Mouse (Mus musculus): Measurements from ENCODE around the gene Olfr635.
"Not testable (repeated sequence)": the region's sequence is repeated elsewhere in the genome, so short reads cannot be mapped to it uniquely, and the experiment has no call there.

The Olfr635 gene

DNA sequence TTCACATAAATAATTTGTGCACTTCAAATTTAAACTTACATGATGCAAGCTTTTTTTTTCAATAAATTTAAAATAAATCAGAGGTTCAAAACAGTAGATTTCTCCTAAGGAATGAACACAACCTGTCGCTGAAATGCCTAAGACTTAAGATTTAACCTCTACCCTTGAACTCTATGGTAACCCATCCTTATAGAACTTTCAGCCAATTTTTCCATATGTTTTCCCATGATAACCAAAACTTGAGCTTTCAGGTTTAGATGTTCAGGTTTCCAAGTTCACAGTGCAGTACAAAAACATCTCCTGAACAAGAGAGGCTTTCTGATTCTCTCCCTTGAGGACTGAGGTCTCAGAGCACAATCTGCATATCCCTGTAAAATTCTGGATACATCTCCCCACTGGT, at the start of gene Olfr635:
Olfr635 (plus strand) TSS at position 301 of the 400 bp plus-strand sequence.
- no peak for DNase-seq

DNA sequence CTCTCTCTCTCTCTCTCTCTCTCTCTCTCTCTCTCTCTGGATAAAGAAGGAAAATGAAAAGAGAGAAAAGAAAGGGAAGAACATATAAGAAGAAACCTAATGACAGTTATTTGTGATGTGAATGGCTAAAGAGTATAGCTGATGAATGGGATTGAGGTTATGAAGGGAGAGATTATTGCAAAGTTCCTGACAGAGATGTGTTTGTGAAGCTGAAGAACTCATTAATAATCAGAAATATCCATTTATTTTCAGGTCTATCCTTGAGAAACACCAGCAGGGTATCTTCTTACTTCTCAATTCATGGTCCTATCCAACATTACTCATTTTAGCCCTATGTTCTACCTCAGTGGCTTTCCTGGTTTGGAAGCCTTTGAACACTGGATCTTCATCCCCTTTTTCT, 42.4 kb upstream of the Olfr635 start, which contains the start of gene Olfr631:
Olfr631 (plus strand) TSS at position 301 of the 400 bp plus-strand sequence.
- DNase-seq, result no peak

DNA sequence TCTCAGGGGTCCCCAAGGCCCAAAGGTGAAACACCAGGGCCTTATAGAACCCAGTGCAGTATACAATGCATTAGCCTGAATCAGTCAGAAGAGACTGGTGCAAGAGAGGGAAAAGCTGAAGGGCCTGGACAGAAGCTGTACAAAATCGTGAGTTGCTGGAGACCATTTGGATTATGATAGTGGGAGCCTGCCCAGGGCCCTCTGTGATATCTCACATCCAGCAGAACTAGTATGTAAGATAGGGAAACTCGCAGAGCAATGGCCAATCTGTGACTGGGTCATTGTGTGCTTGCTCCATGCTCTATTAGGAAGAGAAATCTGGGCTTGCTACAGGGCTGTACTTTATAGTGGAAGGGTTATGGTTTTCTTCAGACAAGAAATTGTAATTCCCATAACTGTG, 36.7 kb upstream of the Olfr635 start, which contains the start of gene Olfr632:
Olfr632 (plus strand) TSS at position 84 of the 400 bp plus-strand sequence.
- no peak for DNase-seq

DNA sequence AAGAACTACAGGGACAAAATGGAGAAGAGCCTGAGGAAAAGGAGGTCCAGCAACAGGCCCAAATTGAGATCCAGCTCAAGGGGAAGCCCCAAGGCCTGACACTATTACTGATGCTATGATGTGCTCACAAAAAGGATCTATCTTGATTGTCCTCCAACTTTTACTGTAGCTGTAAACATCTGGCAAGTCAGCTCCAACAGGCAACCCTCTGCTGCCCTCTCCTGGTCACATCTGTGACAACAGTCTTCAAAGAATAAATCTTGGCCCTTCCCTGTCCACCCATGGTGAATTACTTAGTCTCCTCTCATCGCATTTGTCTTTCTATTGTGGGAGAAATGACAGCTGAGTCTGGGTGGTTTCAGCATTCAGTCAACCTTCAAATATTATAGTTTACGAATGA, 28.2 kb upstream of the Olfr635 start:
- DNase-seq, result no peak

DNA sequence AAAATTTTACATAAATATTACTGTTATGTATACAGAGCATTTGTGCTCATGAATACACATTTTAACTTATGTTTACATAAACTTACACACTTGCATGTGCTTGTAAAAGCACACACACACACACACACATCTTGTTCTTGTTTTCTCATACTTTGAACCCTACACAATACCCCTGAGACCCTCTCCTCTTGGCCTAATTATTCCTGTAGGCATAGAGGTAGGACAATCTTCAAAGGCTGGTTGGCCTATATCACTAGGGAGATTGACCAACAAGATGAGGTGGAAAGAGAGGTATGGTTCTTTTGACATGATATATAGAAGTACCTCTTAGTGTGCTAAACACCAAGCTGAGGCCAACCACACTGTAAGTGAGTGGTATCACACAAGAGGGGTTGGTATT, 26.8 kb upstream of the Olfr635 start, which contains the start of gene Olfr633:
Olfr633 (plus strand) TSS at position 301 of the 400 bp plus-strand sequence.
- no peak for DNase-seq

DNA sequence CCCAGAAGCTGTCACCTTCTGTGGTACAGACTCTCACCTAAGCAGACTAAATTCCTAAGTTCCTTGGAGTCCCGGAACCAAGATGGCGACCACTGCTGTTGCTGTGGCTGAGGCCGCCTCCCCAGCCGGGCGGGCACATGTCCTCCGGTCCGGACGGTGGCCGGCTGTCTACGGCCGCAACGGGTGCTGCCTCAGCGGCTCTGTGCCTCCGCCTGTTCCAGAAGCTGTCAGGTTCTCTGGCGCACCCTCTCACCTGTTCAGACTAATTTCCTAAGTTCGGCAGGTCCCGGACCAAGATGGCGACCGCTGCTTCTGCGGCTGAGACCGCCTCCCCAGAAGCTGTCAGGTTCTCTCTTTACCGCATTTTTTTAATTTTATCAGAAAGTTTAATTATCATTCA, 4.1 kb upstream of the Olfr635 start:
- not testable (repeated sequence) for DNase-seq

DNA sequence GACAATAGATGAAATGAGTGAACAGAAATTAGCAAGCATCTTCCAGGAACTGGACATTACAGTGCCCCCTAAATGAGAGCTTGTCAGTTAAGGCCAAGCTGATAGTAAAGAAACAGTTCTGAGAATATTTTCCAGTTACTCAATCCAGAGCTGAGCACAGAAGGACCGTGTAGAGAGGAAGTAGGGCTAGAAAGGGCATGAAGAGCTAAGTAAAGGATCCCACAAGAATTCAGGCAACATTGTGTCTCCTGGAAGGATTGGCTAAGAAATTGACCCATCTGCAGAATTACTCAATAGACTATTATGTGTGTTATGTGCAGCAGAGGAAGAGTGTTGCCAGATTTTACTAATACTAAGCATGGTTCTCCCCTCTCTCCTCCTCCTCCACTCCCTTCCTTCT, 830 bp downstream of the Olfr635 start:
- no peak for DNase-seq

DNA sequence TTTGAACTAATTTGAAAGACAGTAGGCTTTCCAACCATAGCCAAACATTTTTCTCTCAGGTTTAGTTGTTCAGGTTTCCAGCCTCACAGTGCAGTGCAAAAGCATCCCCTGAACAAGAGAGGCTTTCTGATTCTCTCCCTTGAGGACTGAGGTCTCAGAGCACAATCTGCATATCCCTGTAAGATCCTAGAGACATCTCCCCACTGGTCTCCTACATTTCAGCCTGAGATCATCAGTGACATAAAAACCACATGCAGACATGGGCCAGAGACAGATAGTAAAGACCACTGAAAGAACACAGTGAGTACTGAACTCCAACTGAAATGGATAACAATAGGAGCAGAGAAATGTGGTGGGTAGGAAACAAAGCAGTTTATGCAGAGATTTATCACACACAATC, 27.5 kb downstream of the Olfr635 start, which contains the start of gene Olfr638:
Olfr638 (plus strand) TSS at position 301 of the 400 bp plus-strand sequence.
- no peak for DNase-seq

DNA sequence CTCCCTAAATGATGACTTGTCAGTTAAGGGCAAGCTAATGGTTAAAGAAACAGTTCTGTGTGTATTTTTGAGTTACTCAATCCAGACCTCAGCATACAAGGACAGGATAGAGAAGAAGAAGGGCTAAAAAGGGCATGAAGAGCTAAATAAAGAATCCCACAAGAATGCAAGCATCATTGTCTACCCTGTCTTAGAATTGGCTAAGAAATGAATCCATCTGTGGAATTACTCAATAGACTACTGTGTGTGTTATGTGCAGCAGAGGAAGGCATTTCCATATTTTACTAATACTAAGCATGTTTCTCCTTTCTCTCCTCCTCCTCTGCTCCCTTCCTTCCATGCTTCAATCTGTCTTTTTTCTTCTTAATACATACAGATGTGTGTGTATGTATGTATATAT, 28.2 kb downstream of the Olfr635 start:
- no peak for DNase-seq

DNA sequence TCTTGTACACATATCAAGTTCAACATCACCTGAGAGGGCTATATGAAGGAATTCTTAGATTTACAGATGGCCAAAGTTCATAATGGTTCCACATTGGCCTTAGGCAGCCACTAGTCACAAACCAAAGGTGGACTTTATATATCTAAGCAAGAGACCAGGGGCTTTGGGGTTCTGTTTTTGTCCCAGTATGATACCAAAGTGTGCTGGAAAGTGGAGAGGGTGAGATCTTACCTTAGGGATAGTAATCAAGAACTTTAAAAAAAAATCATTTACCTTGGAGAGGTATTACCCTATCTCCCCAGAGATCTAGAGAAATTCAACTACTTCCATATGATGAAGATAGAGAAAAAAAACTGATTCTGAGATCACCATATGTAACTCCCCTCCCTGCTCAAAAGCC, 46.3 kb downstream of the Olfr635 start, which contains the start of gene Olfr639:
Olfr639 (minus strand) TSS at position 101 of the 400 bp plus-strand sequence.
- no peak for DNase-seq

DNA sequence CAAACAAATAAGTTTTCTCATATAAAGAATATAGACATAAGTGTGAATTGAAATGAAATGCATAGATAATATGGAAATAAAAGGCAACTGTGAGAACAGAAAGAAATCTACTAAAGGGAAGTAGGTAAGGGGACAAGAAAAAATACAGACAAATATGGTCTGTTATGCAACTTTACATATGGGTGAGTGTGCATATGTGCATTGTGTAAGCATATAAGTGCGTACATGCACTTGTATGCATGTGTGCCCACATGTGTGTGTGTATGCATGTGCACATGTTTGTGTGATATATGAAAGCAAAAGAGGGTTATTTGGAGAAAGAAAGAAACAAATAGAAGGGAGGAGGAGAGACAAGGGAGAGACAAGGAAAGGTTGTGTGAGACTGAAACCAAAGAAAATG, 48.0 kb downstream of the Olfr635 start:
- DNase-seq, result no peak

DNA sequence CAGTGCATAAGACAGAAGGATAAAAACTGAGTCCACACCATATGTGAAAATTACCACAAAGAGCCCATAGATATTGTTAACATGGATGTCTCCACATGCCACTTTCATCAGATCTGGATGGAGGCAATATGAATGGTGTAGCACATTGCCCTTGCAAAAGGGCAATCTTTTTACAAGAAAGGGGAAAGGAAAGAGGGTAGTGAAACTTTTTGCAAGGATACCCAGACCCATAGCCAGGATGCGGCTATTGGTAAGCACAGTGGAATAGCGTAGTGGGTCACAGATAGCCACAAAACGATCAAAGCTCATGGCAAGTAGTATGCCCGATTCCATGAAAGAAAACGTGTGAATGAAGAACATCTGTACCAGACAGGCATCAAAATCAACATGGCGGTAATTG, 50.7 kb downstream of the Olfr635 start:
- no peak for DNase-seq

DNA sequence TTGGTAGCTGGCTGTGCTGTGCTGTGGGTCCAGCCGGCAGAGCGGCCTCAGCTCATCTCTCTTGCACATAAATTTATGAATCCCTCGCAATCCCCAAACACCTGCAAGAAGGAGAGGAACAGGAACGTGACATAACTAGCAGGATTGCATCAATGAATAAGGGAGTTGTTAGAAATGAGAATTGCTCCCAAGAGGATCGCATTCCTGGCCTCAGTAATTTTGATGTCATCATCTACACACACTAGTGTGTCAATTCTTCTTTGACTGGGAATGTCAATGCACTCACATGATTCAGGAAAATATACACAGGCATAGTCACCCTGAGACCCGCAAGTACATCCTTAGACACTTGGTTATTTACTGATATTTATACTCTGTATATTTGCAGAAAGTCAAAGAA, 54.5 kb downstream of the Olfr635 start, which contains the start of gene Olfr640:
Olfr640 (minus strand) TSS at position 101 of the 400 bp plus-strand sequence.
- no peak for DNase-seq

DNA sequence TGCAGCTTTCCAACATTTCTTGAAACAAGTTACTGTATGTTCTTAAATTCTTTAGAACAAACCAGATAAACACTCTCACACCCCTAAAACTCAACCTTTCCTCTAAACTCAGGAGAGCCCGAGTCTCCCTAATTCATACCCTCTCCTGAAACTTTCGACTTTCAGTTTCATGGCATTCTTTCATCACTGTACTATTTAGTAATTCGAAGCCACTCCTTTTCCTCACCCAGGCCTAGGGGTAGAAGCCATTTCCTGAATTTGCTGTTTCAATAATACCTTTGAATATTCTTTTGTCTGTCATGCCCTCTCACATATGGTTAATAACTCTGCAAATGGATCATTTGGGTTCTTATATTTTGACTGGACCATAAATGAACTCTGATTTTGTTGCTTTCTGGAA, 56.0 kb downstream of the Olfr635 start:
- no peak for DNase-seq

DNA sequence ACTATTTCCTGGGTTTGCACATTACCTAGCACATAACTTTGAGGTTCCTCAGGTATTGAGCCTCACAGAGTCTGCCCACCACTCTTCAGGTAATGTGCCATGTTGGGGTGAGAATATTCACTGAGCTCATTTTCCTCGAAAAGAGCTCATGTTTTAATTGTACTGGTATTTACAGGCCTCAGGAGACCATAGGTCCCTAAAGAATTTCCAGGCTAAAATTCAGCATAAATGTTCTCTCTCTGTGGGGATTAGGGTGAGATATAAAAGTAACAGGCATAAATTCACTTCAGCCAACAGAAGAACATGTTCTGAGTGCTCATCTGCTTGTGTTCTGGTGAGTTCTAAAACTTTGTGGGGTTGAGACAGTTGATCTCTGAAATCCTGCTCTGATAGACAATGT, 64.2 kb downstream of the Olfr635 start, which contains the start of gene Olfr641:
Olfr641 (plus strand) TSS at position 301 of the 400 bp plus-strand sequence.
- DNase-seq, result no peak
